Mouse (Mus musculus) mature B cell (primary cell): Measurements from ENCODE around the gene Ksr2.

Experiments used
- in situ Hi-C: fragments of 300-500 bp; cut with MboI; formaldehyde crosslinking; loops from 2 replicates; pipeline ENCODE4 v1.14.3; 2019

The Ksr2 gene

DNA sequence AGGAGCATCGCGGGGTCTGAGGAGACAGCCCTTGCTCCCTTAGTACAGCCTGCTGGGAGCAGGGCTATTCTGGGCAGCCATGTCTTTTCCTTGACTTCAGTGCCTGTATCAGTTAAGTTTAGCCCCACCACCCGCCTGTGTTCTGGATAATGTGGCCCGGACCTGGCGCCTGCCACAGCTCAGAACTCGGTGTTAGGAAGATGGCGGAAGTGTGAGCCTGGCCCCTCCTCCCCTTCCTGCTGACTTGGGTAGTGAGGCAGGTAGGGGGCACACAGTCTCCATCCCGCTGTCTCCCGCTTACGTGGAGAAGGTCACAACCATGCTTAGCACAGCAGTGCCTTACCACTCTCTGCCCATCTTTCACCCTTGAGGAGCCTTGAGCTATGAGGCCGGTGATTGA is 68.2 kb downstream of the Ksr2 start:
- in situ Hi-C loops: no loop called here

DNA sequence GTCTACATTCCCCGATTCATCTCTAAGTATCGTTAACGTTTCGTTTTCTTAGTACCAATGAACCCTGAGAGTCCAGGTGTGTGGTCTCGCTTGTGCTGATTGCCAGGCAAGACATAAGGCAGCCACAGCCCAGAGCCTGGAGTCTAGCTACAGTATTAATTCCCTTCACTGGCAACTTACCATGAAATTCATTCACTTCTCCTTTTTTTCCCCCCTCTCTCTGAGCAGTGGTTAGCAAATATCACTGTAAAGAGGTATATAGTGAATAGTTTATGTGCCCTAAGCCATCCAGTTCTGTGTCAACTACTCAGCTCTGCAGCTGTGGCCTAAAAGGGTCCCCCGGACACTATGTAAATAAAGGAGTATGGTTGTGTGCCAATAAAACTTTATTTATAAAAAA is 71.6 kb downstream of the Ksr2 start:
- in situ Hi-C loops: no loop called here

- in situ Hi-C loops: no loop called here
Observed at GRCm38 (mm10) chr5:117486092-117486491, 72.3 kb downstream of the Ksr2 start.

DNA sequence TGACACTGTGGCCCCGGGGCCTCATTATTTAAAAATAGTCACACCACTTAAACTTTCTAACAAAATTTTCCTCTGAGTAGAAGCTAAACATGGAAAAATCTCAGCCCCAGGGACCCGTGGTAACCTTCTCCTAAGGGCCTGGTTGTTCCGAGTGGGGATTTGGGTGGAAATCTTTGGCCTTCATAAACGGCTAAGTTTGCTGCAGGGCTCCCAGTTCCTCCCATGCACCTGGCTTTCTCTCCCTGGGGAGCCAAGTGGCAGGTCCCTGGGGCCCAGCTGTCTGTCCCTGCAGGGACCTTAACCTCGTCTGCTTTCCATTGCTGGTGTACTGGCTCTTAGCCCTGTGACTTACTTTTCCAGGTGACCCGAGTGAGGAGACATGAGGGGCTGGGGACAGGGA is 74.4 kb downstream of the Ksr2 start:
- in situ Hi-C loops: no loop called here

GRCm38 (mm10) chr5:117488670-117489325 is 75.0 kb downstream of the Ksr2 start:
- in situ Hi-C loops: no loop called here

DNA sequence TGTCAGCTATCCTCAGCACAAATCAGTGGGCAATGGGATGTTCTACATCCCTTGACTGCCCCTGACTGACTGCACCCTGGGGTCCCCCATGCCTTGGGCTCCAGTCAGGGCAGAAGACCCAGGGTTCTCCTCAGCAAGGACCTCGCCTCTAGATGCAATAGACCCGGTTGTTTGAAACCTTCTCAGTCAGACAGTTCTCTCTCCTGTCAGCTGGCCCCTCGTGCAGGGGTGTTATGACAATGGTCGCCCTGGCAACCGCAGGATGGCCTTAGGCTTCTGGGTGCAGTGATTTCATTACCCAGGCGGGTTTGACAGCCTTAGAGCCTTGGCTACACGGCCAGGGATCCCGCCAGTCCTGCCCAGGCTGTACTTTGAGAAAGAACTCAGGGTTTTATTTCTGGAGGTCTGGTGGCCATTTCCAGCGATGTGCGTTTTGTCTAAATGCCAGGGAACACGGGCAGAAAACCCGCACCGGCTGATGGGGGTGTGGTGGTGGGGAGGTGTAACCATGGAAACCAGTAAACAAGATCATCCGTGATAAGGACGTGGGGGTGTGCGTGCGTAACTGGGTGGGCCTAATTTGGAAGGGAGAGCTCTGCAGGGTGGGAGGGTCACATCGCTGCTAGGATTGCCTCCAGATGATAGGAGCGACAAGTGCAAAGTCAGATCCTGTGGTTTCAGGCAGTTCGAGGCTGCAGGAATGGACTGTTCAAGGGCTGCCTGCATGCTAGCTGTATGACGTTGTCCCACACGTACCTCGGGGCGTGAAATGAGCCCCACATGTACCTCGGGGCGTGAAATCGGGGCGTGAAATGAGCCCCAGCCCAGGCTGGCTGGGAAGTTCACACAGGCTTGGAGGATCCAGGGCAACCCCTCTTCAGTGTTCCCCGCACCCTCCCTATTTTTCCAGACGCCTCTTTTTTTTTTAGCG is 79.4 kb downstream of the Ksr2 start:
- in situ Hi-C loops: no loop called here

GRCm38 (mm10) chr5:117493947-117494346 is 80.1 kb downstream of the Ksr2 start:
- in situ Hi-C loops: no loop called here

- in situ Hi-C loops: no loop called here
Observed at GRCm38 (mm10) chr5:117497084-117497483, 83.3 kb downstream of the Ksr2 start.

GRCm38 (mm10) chr5:117502611-117503010 is 88.8 kb downstream of the Ksr2 start:
- in situ Hi-C loops: loop anchor here (25.0 kb wide), 1 partner anchor 435 kb away; no protein-coding TSS in a partner anchor

- in situ Hi-C loops: loop anchor here (25.0 kb wide), 1 partner anchor 433 kb away; no protein-coding TSS in a partner anchor
Observed at GRCm38 (mm10) chr5:117504431-117504830, 90.6 kb downstream of the Ksr2 start.

DNA sequence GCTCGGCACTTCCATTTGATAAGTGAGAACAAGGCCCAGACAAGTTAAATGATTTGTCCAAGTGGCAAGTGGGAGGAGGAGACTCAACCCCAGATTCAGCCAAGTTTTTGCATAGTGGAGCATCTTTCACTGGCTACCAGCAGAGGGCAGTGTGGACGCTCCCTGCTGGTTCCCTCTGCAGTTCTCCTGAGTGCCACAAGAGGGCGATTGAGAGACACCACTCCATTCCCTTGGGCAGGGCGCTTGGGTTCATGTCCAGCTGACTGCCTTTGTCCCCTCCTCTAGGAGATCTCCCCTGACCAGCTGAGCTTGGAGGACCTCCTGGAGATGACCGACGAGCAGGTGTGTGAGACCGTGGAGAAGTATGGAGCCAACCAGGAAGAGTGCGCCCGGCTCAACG is 91.4 kb downstream of the Ksr2 start:
- in situ Hi-C loops: loop anchor here (25.0 kb wide), 1 partner anchor 432 kb away; no protein-coding TSS in a partner anchor

DNA sequence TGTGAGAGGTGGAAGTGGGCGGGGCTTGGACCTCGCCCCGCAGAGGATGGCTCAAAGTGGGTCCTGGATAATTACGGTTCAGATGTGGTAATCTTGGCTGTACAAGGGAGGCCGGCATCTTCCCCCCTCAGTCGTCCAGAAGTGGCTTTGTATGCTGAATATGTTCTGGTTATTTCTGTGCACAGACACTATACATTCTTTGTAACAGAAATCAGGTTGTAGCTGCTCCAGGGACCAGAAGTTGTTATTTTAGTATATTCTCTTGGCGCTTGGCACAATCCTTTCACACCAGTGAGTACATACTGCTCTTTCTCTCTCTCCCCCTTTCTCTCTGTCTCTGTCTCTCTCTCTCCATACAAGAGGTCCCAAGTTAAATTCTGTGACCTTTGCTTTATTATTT is 92.0 kb downstream of the Ksr2 start:
- in situ Hi-C loops: loop anchor here (25.0 kb wide), 1 partner anchor 432 kb away; no protein-coding TSS in a partner anchor

DNA sequence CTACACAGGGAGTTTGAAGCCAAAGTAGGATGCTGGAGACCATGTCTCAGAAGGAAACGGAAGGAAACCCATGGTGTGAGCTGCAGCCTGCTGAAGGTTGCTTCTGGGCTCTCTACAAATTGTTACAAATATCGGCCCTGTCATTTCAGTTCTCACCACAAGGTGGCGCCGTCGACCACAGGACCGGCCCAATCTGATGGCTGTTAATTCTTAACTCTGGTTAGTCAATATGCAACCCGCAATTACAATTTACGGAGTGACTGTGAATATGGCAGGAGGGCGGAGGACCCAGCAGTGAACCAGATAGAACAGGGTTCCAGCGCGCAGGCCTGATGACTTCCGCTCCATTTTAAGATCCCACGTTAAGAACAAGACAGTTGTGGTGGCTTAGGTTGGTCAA is 92.6 kb downstream of the Ksr2 start:
- in situ Hi-C loops: loop anchor here (25.0 kb wide), 1 partner anchor 431 kb away; no protein-coding TSS in a partner anchor

GRCm38 (mm10) chr5:117509511-117510375 is 95.9 kb downstream of the Ksr2 start:
- in situ Hi-C loops: loop anchor here (25.0 kb wide), 1 partner anchor 428 kb away; no protein-coding TSS in a partner anchor

DNA sequence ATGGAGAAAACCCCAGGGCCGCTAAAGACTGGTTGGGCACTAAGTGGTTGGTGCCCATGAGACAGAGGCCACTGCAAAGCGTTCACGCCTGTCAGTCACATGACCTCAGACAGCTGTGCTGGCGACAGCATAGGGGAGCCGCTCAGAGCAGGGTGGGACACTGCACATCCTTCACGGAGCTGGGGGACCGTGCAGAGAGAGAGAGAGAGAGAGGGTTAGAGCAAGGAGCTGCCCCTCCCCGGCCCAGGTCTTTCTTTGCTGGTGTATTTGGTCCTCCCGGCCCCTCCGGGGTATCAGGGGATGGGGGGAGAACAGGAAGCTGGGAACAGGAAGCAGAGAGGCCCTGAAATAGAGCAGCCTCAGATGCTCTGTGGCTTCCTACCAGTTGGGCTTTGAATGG is 97.1 kb downstream of the Ksr2 start:
- in situ Hi-C loops: loop anchor here (25.0 kb wide), 1 partner anchor 426 kb away; no protein-coding TSS in a partner anchor

DNA sequence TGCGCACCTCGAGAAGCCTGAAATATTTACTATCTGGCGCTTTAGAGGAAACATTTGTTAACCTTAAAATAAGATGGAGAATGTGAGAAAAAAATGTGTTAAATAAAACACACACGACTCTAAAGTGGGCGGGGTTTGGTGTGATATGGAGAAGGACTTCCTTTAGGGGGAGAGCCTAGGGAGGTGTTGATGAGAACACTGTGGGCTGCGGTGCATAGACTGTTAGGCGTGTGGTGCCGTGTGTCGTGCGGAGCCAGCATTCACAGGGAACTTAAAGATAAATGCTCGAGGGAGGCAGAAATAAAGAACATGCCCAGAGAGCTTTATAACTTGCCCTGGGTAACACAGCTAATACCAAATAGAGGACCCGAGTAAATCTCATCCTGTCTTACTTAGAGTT is 101.6 kb downstream of the Ksr2 start:
- in situ Hi-C loops: loop anchor here (25.0 kb wide), 1 partner anchor 422 kb away; no protein-coding TSS in a partner anchor

GRCm38 (mm10) chr5:117515861-117516260 is 102.1 kb downstream of the Ksr2 start:
- in situ Hi-C loops: loop anchor here (25.0 kb wide), 1 partner anchor 421 kb away; no protein-coding TSS in a partner anchor

DNA sequence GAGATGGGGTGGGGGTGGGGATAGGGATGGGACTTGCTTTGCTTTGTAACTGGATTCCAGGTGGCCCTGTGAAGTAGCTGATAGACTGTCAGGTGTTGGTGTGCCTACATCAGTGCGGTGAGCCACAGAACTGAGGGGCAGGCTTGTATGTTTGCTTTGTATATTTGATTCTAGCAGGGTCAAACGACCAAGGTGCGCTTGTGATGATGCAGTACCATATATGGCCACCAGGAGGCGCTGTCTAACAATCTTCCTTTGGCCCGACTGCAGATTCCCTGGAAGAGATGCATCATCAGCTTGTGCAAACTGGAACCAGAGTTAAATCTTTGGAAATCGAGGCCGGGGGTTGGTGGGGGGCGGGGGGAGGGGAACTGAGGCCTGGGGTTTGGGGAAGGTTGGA is 102.8 kb downstream of the Ksr2 start:
- in situ Hi-C loops: loop anchor here (25.0 kb wide), 1 partner anchor 421 kb away; no protein-coding TSS in a partner anchor

GRCm38 (mm10) chr5:117519858-117520495 is 106.2 kb downstream of the Ksr2 start:
- in situ Hi-C loops: loop anchor here (25.0 kb wide), 1 partner anchor 417 kb away; no protein-coding TSS in a partner anchor

DNA sequence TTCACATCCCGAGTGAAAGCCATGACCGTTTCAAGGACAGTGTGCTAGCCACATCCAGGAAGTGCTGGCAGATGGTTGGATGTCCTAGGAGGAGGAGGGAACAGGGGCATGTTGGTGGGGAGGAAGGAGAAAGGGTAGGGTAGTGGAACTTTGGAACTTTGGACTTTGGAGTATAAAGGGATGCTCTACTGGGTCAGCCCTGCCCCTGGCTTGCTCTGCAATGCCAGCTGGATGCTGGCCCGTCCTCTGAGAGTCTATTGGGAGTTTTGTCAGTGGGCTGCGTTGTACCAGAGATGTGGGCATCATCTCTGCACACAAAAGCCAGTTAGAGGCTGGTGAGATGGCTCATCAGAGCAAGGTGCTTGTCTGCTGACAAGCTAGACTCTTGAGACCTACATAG is 107.4 kb downstream of the Ksr2 start:
- in situ Hi-C loops: loop anchor here (25.0 kb wide), 1 partner anchor 416 kb away; no protein-coding TSS in a partner anchor

DNA sequence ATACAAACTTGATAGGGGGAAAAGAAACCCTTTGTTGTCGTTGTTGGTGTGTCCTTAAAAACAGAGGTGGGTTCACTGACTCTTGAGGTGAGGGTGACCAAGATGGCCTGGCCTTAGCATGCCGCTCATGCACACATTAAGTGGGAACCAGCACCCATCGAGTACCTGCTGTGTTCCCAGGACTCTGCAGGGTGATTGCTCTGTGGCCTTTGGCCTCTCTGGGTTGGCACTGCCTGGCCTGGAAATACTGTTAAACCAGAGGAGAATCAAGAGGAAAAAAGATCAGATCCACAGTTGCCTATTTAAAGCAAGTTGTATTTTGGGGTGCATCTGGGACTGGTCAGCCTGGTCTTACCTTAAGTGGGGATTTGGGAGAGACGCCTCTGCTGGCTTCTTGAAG is 107.9 kb downstream of the Ksr2 start:
- in situ Hi-C loops: loop anchor here (25.0 kb wide), 1 partner anchor 416 kb away; no protein-coding TSS in a partner anchor
